Mouse (Mus musculus) heart, embryonic 16.5 days (tissue): ENCODE results near the gene Eif4e2. TPM values are rescaled to one million over a fixed set of nuclear protein-coding genes. Genes with fewer than 3 reads are reported as not detected.

Source experiments
- polyA plus RNA-seq: library from polyadenylated mRNA; unstranded; fragments of >200 nt; fragmentation: Nextera tagmentation; extraction: Ambion mirVana; gene quantifications from 2 replicates; pipeline ENCODE4 v1.2.1, GENCODE M21; 2015

Gene Eif4e2
- polyA plus RNA-seq, 1 experiment from 2014 or later: 100 TPM

Other genes with a start within 250 kb of the Eif4e2 start
- gene Alppl2, start 124.0 kb upstream of the Eif4e2 start, polyA plus RNA-seq: not detected in 2 replicates
- gene Alpi, start 112.3 kb upstream of the Eif4e2 start, polyA plus RNA-seq: 0.74 TPM in 1 of 2 replicates, not detected in the other
- gene Akp3, start 88.9 kb upstream of the Eif4e2 start, polyA plus RNA-seq: not detected in 2 replicates
- gene Ecel1, start 57.4 kb upstream of the Eif4e2 start, polyA plus RNA-seq: 0.71 and 0.88 TPM in 2 replicates
- not detected in 2 replicates for gene Prss56, start 30.6 kb upstream of the Eif4e2 start, polyA plus RNA-seq
- 0.05 and 0.13 TPM in 2 replicates for gene Chrnd, start 23.3 kb upstream of the Eif4e2 start, polyA plus RNA-seq
- 1.1 and 1.6 TPM in 2 replicates for gene Chrng, start 9.3 kb upstream of the Eif4e2 start, polyA plus RNA-seq
- gene Efhd1, start 50.4 kb downstream of the Eif4e2 start, polyA plus RNA-seq: 0.46 and 0.76 TPM in 2 replicates
- 30.7 and 31.6 TPM in 2 replicates for gene Gigyf2, start 113.1 kb downstream of the Eif4e2 start, polyA plus RNA-seq
- 0.97 and 2.4 TPM in 2 replicates for gene Kcnj13, start 180.8 kb downstream of the Eif4e2 start, polyA plus RNA-seq